Mouse (Mus musculus): Measurements from ENCODE around the gene Arhgap25.
"Not testable (repeated sequence)": the region's sequence is repeated elsewhere in the genome, so short reads cannot be mapped to it uniquely, and the experiment has no call there.

Gene Arhgap25

GRCm38 (mm10) chr6:87503536-87503935 lies 29.5 kb downstream of the Arhgap25 start:
- no peak for DNase-seq (ENCODE audit: low spot score)

GRCm38 (mm10) chr6:87502831-87503286 lies 30.2 kb downstream of the Arhgap25 start:
- no peak for DNase-seq (ENCODE audit: low spot score)

- no peak for DNase-seq (ENCODE audit: low spot score)
Observed at GRCm38 (mm10) chr6:87502411-87502810, 30.6 kb downstream of the Arhgap25 start.

GRCm38 (mm10) chr6:87500696-87501095 lies 32.4 kb downstream of the Arhgap25 start:
- no peak for DNase-seq (ENCODE audit: low spot score)

GRCm38 (mm10) chr6:87499791-87500190 lies 33.3 kb downstream of the Arhgap25 start:
- DNase-seq (ENCODE audit: low spot score), result no peak

- DNase-seq (ENCODE audit: low spot score), result no peak
Observed at GRCm38 (mm10) chr6:87496143-87496542, 36.9 kb downstream of the Arhgap25 start.

- DNase-seq (ENCODE audit: low spot score), result no peak
Observed at GRCm38 (mm10) chr6:87494339-87494738, 38.7 kb downstream of the Arhgap25 start.

- no peak for DNase-seq (ENCODE audit: low spot score)
Observed at GRCm38 (mm10) chr6:87487657-87488426, 45.2 kb downstream of the Arhgap25 start.

GRCm38 (mm10) chr6:87484806-87485205 lies 48.3 kb downstream of the Arhgap25 start:
- peak; percentile 30 for DNase-seq (ENCODE audit: low spot score)

- DNase-seq (ENCODE audit: low spot score), result no peak
Observed at GRCm38 (mm10) chr6:87483900-87484289, 49.2 kb downstream of the Arhgap25 start.

GRCm38 (mm10) chr6:87483224-87483899 lies 49.7 kb downstream of the Arhgap25 start:
- peak; percentile 67 for DNase-seq (ENCODE audit: low spot score)

- DNase-seq (ENCODE audit: low spot score), result no peak
Observed at GRCm38 (mm10) chr6:87479291-87479999, 53.6 kb downstream of the Arhgap25 start.

- no peak for DNase-seq (ENCODE audit: low spot score)
Observed at GRCm38 (mm10) chr6:87478847-87479246, 54.2 kb downstream of the Arhgap25 start.

GRCm38 (mm10) chr6:87475223-87475622 lies 57.8 kb downstream of the Arhgap25 start:
- no peak for DNase-seq (ENCODE audit: low spot score)

- not testable (repeated sequence) for DNase-seq (ENCODE audit: low spot score)
Observed at GRCm38 (mm10) chr6:87470098-87470497, 63.0 kb downstream of the Arhgap25 start.

GRCm38 (mm10) chr6:87468372-87468771 lies 64.7 kb downstream of the Arhgap25 start:
- DNase-seq (ENCODE audit: low spot score), result peak; percentile 23

GRCm38 (mm10) chr6:87467373-87467772 lies 65.7 kb downstream of the Arhgap25 start:
- no peak for DNase-seq (ENCODE audit: low spot score)

GRCm38 (mm10) chr6:87466221-87466620 lies 66.8 kb downstream of the Arhgap25 start:
- DNase-seq (ENCODE audit: low spot score), result peak; percentile 74

GRCm38 (mm10) chr6:87455507-87455906 lies 77.6 kb downstream of the Arhgap25 start:
- DNase-seq (ENCODE audit: low spot score), result no peak

- no peak for DNase-seq (ENCODE audit: low spot score)
Observed at GRCm38 (mm10) chr6:87451771-87452170, 81.3 kb downstream of the Arhgap25 start.

- peak; percentile 43 for DNase-seq (ENCODE audit: low spot score)
Observed at GRCm38 (mm10) chr6:87451016-87451415, 82.0 kb downstream of the Arhgap25 start.

- no peak for DNase-seq (ENCODE audit: low spot score)
Observed at GRCm38 (mm10) chr6:87449534-87449933, 83.5 kb downstream of the Arhgap25 start.

GRCm38 (mm10) chr6:87447217-87447616 lies 85.8 kb downstream of the Arhgap25 start:
- DNase-seq (ENCODE audit: low spot score), result no peak
